ENCODE assay signal across 28 mouse cellular contexts in the genomic region with DNA sequence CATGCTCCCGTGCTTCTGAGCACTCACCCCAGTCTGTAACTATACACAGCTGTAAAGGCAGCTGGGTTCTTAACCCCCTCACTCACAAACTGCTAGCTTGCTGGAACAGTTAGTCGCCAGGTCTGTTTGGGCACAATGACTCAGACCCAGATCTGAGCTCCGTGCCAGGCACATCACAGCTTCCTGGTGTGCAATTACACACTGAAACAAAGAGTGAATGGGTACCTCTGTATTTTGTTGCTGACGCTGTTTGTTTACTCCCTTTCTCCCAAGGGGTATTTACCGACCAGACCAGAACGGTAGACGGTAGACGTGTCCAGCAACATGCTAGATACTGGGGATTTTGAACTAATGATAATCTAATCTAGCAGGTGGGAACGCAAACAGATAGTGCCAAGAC.
DNase-seq lines count a peak whose midpoint lies in the region; ATAC-seq and TF ChIP-seq lines count a peak whose summit lies in the region.
"Had no signal": no experiment of that assay in that cellular context is flagged by ENCODE, and none has a peak within 500 bp of the region (broad histone marks: within the 10 kb centered on the region; RNA-seq: fewer than 3 reads in every experiment).

No protein-coding gene starts in this region.

- no peak for ATAC-seq in heart, embryonic 16.5 days (replicated peaks; ENCODE audit: extremely low read depth, insufficient read depth, low FRiP score)
- ATAC-seq in heart, embryonic 11.5 days (replicated peaks; ENCODE audit: insufficient number of reproducible peaks, low FRiP score, low TSS enrichment) = no peak
- ATAC-seq in midbrain, embryonic 16.5 days = no peak
- ATAC-seq: forebrain, embryonic 16.5 days; inflammation-experienced regulatory T-cells, adult 6 months; midbrain, embryonic 15.5 days had no signal

- no peak for DNase-seq in gastrocnemius, adult 2 months
- no peak for DNase-seq in gastrocnemius, postnatal 36 days
- DNase-seq in urinary bladder, postnatal 14 days (ENCODE audit: low spot score) = peak; percentile 38
- DNase-seq in urinary bladder, postnatal 10 days (ENCODE audit: low spot score) = no peak
- no peak for DNase-seq in kidney, postnatal 36 days
- DNase-seq: adrenal gland, postnatal 25 days; cerebellum, adult 18-20 months; cerebellum, postnatal 10 days; gastrocnemius, postnatal 10 days; kidney, adult 11 months; kidney, postnatal 14 days; thymus, adult 2 months; thymus, postnatal 36 days had no signal

- H3K4me1 ChIP-seq in heart, embryonic 16.5 days (ENCODE audit: control insufficient read depth, insufficient read depth, low read length) = peaks cover 9% of the 10 kb centered on the region
- no peaks in the 10 kb centered on the region for H3K4me1 ChIP-seq in heart, embryonic 11.5 days (ENCODE audit: control insufficient read depth, insufficient read depth, low read length)
- no peaks in the 10 kb centered on the region for H3K4me1 ChIP-seq in midbrain, embryonic 16.5 days (ENCODE audit: control insufficient read depth, insufficient read depth, low read length)
- H3K4me1 ChIP-seq: midbrain, embryonic 15.5 days had no signal

- WGBS in heart, embryonic 16.5 days = 58% methylated on average over 9 of the region's 9 CpGs
- WGBS in heart, embryonic 11.5 days (ENCODE audit: insufficient replicate concordance) = 64% methylated on average over 9 of the region's 9 CpGs
- 88% methylated on average over 9 of the region's 9 CpGs for WGBS in midbrain, embryonic 16.5 days

- H3K9me3 ChIP-seq in heart, embryonic 16.5 days (replicated peaks; ENCODE audit: control insufficient read depth, low read length) = peaks cover 2% of the 10 kb centered on the region; the same call in 1 of the 2 replicates
- no peaks in the 10 kb centered on the region; the same call in 1 of the 2 replicates for H3K9me3 ChIP-seq in heart, embryonic 11.5 days (replicated peaks; ENCODE audit: control insufficient read depth, low read length)
- H3K9me3 ChIP-seq in midbrain, embryonic 16.5 days (replicated peaks; ENCODE audit: control insufficient read depth, low read length, poor library complexity, severe bottlenecking) = no peaks in the 10 kb centered on the region
- H3K9me3 ChIP-seq: embryonic facial prominence, embryonic 13.5 days; G1E; limb, embryonic 13.5 days; lung, embryonic 15.5 days had no signal

- no peak overlapping the region for H3K4me3 ChIP-seq in gastrocnemius, adult 2 months
- H3K4me3 ChIP-seq in heart, embryonic 16.5 days (ENCODE audit: low read length) = no peak overlapping the region
- no peak overlapping the region for H3K4me3 ChIP-seq in heart, embryonic 11.5 days (ENCODE audit: low read depth, low read length)
- H3K4me3 ChIP-seq in midbrain, embryonic 16.5 days (ENCODE audit: low read depth, low read length) = no peak overlapping the region
- H3K4me3 ChIP-seq: embryonic facial prominence, embryonic 13.5 days; erythroblast, embryonic 14.5 days; left cerebral cortex, adult 2 months; limb, embryonic 13.5 days; lung, embryonic 15.5 days; midbrain, embryonic 10.5 days; midbrain, embryonic 15.5 days; neural tube, embryonic 12.5 days had no signal

- H3K27me3 ChIP-seq in heart, embryonic 16.5 days (ENCODE audit: control insufficient read depth, insufficient read depth, low read length) = no peaks in the 10 kb centered on the region
- H3K27me3 ChIP-seq in heart, embryonic 11.5 days (ENCODE audit: control insufficient read depth, insufficient read depth, low read length) = no peaks in the 10 kb centered on the region
- no peaks in the 10 kb centered on the region for H3K27me3 ChIP-seq in midbrain, embryonic 16.5 days (ENCODE audit: control insufficient read depth, insufficient read depth, low read depth, low read length)
- H3K27me3 ChIP-seq: embryonic facial prominence, embryonic 13.5 days; limb, embryonic 13.5 days; lung, embryonic 15.5 days; midbrain, embryonic 15.5 days; neural tube, embryonic 12.5 days had no signal

- H3K27ac ChIP-seq in gastrocnemius, adult 2 months = peak overlapping the region; percentile 54
- H3K27ac ChIP-seq in heart, embryonic 16.5 days (ENCODE audit: low read length) = peak overlapping the region; percentile 39
- no peak overlapping the region for H3K27ac ChIP-seq in heart, embryonic 11.5 days (ENCODE audit: low read depth, low read length)
- H3K27ac ChIP-seq in midbrain, embryonic 16.5 days (ENCODE audit: low read length) = no peak overlapping the region
- H3K27ac ChIP-seq: embryonic facial prominence, embryonic 13.5 days; left cerebral cortex, adult 2 months; limb, embryonic 13.5 days; midbrain, embryonic 10.5 days; midbrain, embryonic 15.5 days; neural tube, embryonic 12.5 days had no signal

- no peak overlapping the region for H3K4me2 ChIP-seq in heart, embryonic 16.5 days (ENCODE audit: low read depth, low read length)
- H3K4me2 ChIP-seq in heart, embryonic 11.5 days = no peak overlapping the region
- no peak overlapping the region for H3K4me2 ChIP-seq in midbrain, embryonic 16.5 days (ENCODE audit: low read length)
- H3K4me2 ChIP-seq: embryonic facial prominence, embryonic 13.5 days; limb, embryonic 13.5 days; liver, embryonic 11.5 days; lung, embryonic 15.5 days; midbrain, embryonic 15.5 days; neural tube, embryonic 12.5 days had no signal

- no peak overlapping the region for H3K9ac ChIP-seq in heart, embryonic 16.5 days (ENCODE audit: low read length)
- H3K9ac ChIP-seq in heart, embryonic 11.5 days (ENCODE audit: low read depth, low read length) = no peak overlapping the region
- no peak overlapping the region for H3K9ac ChIP-seq in midbrain, embryonic 16.5 days (ENCODE audit: low read depth, low read length)
- H3K9ac ChIP-seq: embryonic facial prominence, embryonic 13.5 days; limb, embryonic 13.5 days; lung, embryonic 15.5 days; midbrain, embryonic 15.5 days; neural tube, embryonic 12.5 days had no signal

- intact Hi-C loops in gastrocnemius, adult 2 months (cut with DNase I) = no loop called here
- intact Hi-C loops in gastrocnemius, postnatal 36 days (cut with DNase I) = no loop called here

- TF ChIP-seq CTCF in gastrocnemius, adult 2 months (IDR thresholded peaks at IDR 0.05) = no peak

- H3K36me3 ChIP-seq in heart, embryonic 16.5 days (ENCODE audit: control insufficient read depth, insufficient read depth) = no peaks in the 10 kb centered on the region
- H3K36me3 ChIP-seq in heart, embryonic 11.5 days (ENCODE audit: control insufficient read depth, insufficient read depth, low read length) = no peaks in the 10 kb centered on the region
- no peaks in the 10 kb centered on the region for H3K36me3 ChIP-seq in midbrain, embryonic 16.5 days (ENCODE audit: control insufficient read depth, insufficient read depth, low read length)
- H3K36me3 ChIP-seq: G1E; lung, embryonic 15.5 days; midbrain, embryonic 15.5 days; neural tube, embryonic 12.5 days had no signal

Comparison
In these comparisons a context has a peak if more than half of its experiments do, and no peak if none do; other contexts are left out.
1. H3K27ac ChIP-seq: peak in gastrocnemius, adult 2 months (single experiment) and heart, embryonic 16.5 days (single experiment); none in heart, embryonic 11.5 days (single experiment) and midbrain, embryonic 16.5 days (single experiment).